ENCODE assay signal across 23 mouse cellular contexts in genomic region chr13:112211841-112212240, GRCm38 (mm10).
DNase-seq lines count a peak whose midpoint lies in the region; TF ChIP-seq lines count a peak whose summit lies in the region.
"Had no signal": no experiment of that assay in that cellular context is flagged by ENCODE, and none has a peak within 500 bp of the region (broad histone marks: within the 10 kb centered on the region; RNA-seq: fewer than 3 reads in every experiment).

No protein-coding gene starts in this region.

- no peak for TF ChIP-seq CTCF in gastrocnemius, adult 2 months (IDR thresholded peaks at IDR 0.05)
- no peak for TF ChIP-seq CTCF in layer of hippocampus, adult 2 months (conservative IDR thresholded peaks at IDR 0.05)

- no peak for DNase-seq in gastrocnemius, adult 2 months
- no peak for DNase-seq in gastrocnemius, adult 8-10 months (ENCODE audit: low spot score in 2 of 2)
- DNase-seq in layer of hippocampus, postnatal 10 days (ENCODE audit: low spot score in 2 of 2) = peak; percentile 29 to 59
- DNase-seq in layer of hippocampus, adult 2 months (ENCODE audit: low spot score in 2 of 2) = no peak
- peak; percentile 64 to 76 for DNase-seq in right cerebral cortex, postnatal 10 days (ENCODE audit: low spot score in 2 of 2)
- no peak for DNase-seq in right cerebral cortex, adult 18-20 months
- no peak for DNase-seq in yolk sac, embryonic 10.5 days (ENCODE audit: low spot score)
- DNase-seq: adrenal gland, postnatal 14 days; cerebellum, adult 2 months; gastrocnemius, postnatal 14 days; heart, adult 18-20 months; heart, postnatal 36 days; kidney, adult 18-20 months; liver, postnatal 0 days; thymus, adult 2 months had no signal

- no peak overlapping the region for H3K4me3 ChIP-seq in gastrocnemius, adult 2 months
- no peak overlapping the region for H3K4me3 ChIP-seq in layer of hippocampus, adult 2 months
- H3K4me3 ChIP-seq: forebrain, embryonic 15.5 days; heart, embryonic 15.5 days; limb, embryonic 12.5 days; midbrain, embryonic 12.5 days; myocyte; neural tube, embryonic 13.5 days had no signal

- peak overlapping the region; percentile 2; the same call in 1 of the 2 replicates for H3K27ac ChIP-seq in gastrocnemius, adult 2 months
- H3K27ac ChIP-seq in layer of hippocampus, adult 2 months = no peak overlapping the region
- H3K27ac ChIP-seq: forebrain, embryonic 15.5 days; heart, embryonic 15.5 days; limb, embryonic 12.5 days; macrophage; midbrain, embryonic 12.5 days; neural tube, embryonic 13.5 days; stomach, postnatal 0 days had no signal

- intact Hi-C loops in gastrocnemius, adult 2 months (cut with DNase I) = no loop called here

Comparison
In these comparisons a context has a peak if more than half of its experiments do, and no peak if none do; other contexts are left out.
1. DNase-seq: peak in layer of hippocampus, postnatal 10 days (2 of 2) and right cerebral cortex, postnatal 10 days (2 of 2); none in gastrocnemius, adult 2 months (single experiment), gastrocnemius, adult 8-10 months (0 of 2), layer of hippocampus, adult 2 months (0 of 2), right cerebral cortex, adult 18-20 months (single experiment) and yolk sac, embryonic 10.5 days (single experiment).